Mouse (Mus musculus): ENCODE measurements at regions not wholly inside any gene's neighbourhood (a gene's known extent, or its start where the extent isn't known, plus 50 kb on each side); places are given as distances from the start of the nearest gene placed in this dataset.

DNA sequence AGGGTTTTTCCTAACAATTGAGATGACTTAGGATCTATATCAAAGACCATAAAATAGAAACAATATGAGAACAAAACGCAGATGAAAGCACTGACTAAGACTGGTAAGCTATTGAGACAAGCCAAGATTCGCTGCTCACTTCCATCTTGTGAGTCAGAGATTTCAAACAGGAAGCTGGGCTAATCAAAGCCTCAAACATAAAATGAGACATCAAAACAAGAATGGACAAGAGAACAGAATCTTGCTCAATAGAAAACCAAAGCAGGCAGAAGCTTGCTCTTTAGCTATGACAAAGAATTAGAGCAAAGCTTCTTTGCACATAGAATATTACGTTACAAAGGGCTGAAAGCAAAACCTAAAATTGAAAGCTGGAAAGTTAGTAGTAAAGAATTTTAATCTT is 227.6 kb downstream of the Slitrk6 start:
- no peak overlapping the region for H3K4me2 ChIP-seq (ENCODE audit: low read depth)
- no peaks in the 10 kb centered on the region for H3K36me3 ChIP-seq (ENCODE audit: control insufficient read depth, insufficient read depth)
- H3K79me2 ChIP-seq (ENCODE audit: control insufficient read depth, insufficient read depth), result no peaks in the 10 kb centered on the region

DNA sequence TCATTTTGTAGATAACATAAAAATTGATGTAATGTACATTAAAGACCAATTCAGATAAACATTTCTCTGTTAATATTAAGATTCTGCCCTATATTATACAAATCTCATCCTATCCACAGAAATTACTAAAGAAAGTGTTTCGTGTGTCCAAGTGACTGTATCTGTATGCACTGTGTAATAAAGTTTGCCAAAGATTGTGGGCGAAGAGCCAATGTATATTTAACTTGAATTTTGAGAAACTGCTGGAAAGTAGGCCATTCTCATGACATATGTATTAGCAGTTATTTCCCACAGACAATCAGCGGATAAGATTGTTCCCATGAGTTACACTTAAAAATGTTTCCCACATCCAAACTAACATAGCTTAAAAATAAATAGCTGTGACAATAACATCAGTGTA is 269.9 kb downstream of the Slitrk6 start:
- Histone ChIP-seq H3ac (ENCODE audit: control insufficient read depth, insufficient read length) (no peak overlapping the region), H3K27me3 (ENCODE audit: control insufficient read depth, insufficient read depth, insufficient read length) (no peaks in the 10 kb centered on the region), H3K79me2 (ENCODE audit: control insufficient read depth, insufficient read depth) (no peaks in the 10 kb centered on the region), H3K4me2 (ENCODE audit: low read depth) (no peak overlapping the region), H3K4me3 (no peak overlapping the region), H3K36me3 (ENCODE audit: control insufficient read depth, insufficient read depth) (no peaks in the 10 kb centered on the region)
- no peak for TF ChIP-seq USF1 (IDR thresholded peaks at IDR 0.05; ENCODE audit: low read depth)
- no peak for TF ChIP-seq MAX (IDR thresholded peaks at IDR 0.05; ENCODE audit: low read depth)
- no peak for TF ChIP-seq SRF (IDR thresholded peaks at IDR 0.05; ENCODE audit: control insufficient read depth, insufficient read length, low read depth)
- TF ChIP-seq POLR2A (IDR thresholded peaks at IDR 0.05; ENCODE audit: insufficient read length, low read depth), result no peak
- TF ChIP-seq E2F4 (IDR thresholded peaks at IDR 0.05; ENCODE audit: insufficient read depth), result no peak
- TF ChIP-seq TCF12 (IDR thresholded peaks at IDR 0.05; ENCODE audit: insufficient read depth, poor library complexity, severe bottlenecking), result no peak
- no peak for TF ChIP-seq CEBPB (IDR thresholded peaks at IDR 0.05; ENCODE audit: insufficient read depth, poor library complexity, severe bottlenecking)
- TF ChIP-seq POLR2AphosphoS2 (IDR thresholded peaks at IDR 0.05; ENCODE audit: insufficient read length, low read depth), result no peak
- TF ChIP-seq REST (IDR thresholded peaks at IDR 0.05; ENCODE audit: insufficient read depth, insufficient read length), result no peak

More for the DNA sequence above, 227.6 kb downstream of the Slitrk6 start:
- TF ChIP-seq CEBPB (IDR thresholded peaks at IDR 0.05; ENCODE audit: insufficient read depth, poor library complexity, severe bottlenecking), result 0 out of 2 replicates have a peak, but pooled peaks have one; percentile 31
- no peak for TF ChIP-seq MYOG (IDR thresholded peaks at IDR 0.05; ENCODE audit: control insufficient read depth in 1 of 3, insufficient read depth in 1 of 3, insufficient read length in 2 of 3, low read depth in 2 of 3)
- H3ac ChIP-seq (ENCODE audit: control insufficient read depth, insufficient read length), result no peak overlapping the region
- no peaks in the 10 kb centered on the region for H3K27me3 ChIP-seq (ENCODE audit: control insufficient read depth, insufficient read depth, insufficient read length)
- no peak overlapping the region for H3K4me3 ChIP-seq

DNA sequence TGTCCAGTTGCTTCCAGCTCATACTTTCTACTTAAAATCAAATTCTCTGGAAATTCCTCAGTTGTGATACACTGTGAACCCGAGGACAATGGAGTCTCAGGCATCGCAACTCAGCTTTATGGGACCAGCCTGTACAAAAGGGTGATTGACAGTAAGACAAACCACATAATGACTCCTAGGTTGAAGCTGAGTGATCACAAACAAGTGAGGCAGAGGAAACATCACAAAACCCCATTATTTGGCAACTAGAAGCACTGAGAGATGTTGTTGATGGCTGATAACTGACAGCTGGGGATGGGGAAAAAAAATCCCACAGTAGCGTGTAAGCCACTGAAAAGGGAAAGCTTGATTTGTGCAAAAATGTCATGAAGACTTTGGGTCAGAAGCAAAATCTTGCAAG is 282.2 kb downstream of the Slitrk6 start:
- Histone ChIP-seq H3ac (ENCODE audit: control insufficient read depth, insufficient read length) (no peak overlapping the region), H3K27me3 (ENCODE audit: control insufficient read depth, insufficient read depth, insufficient read length) (no peaks in the 10 kb centered on the region), H3K4me3 (no peak overlapping the region), H3K36me3 (ENCODE audit: control insufficient read depth, insufficient read depth) (no peaks in the 10 kb centered on the region), H3K79me2 (ENCODE audit: control insufficient read depth, insufficient read depth) (no peaks in the 10 kb centered on the region), H3K4me2 (ENCODE audit: low read depth) (no peak overlapping the region)
- no peak for TF ChIP-seq SRF (IDR thresholded peaks at IDR 0.05; ENCODE audit: control insufficient read depth, insufficient read length, low read depth)
- no peak for TF ChIP-seq POLR2A (IDR thresholded peaks at IDR 0.05; ENCODE audit: insufficient read length, low read depth)
- TF ChIP-seq REST (IDR thresholded peaks at IDR 0.05; ENCODE audit: insufficient read depth, insufficient read length), result no peak
- TF ChIP-seq TCF3 (IDR thresholded peaks at IDR 0.05; ENCODE audit: insufficient read length, low read depth), result no peak
- TF ChIP-seq CEBPB (IDR thresholded peaks at IDR 0.05; ENCODE audit: insufficient read depth, poor library complexity, severe bottlenecking), result no peak
- TF ChIP-seq POLR2AphosphoS2 (IDR thresholded peaks at IDR 0.05; ENCODE audit: insufficient read length, low read depth), result no peak
- no peak for TF ChIP-seq E2F4 (IDR thresholded peaks at IDR 0.05; ENCODE audit: insufficient read depth)
- TF ChIP-seq MAX (IDR thresholded peaks at IDR 0.05; ENCODE audit: low read depth), result no peak
- no peak for TF ChIP-seq TCF12 (IDR thresholded peaks at IDR 0.05; ENCODE audit: insufficient read depth, poor library complexity, severe bottlenecking)
- no peak for TF ChIP-seq MYOD1 (IDR thresholded peaks at IDR 0.05; ENCODE audit: control insufficient read depth in 1 of 3, insufficient read length in 2 of 3, low read depth in 2 of 3)
- no peak for TF ChIP-seq MYOG (IDR thresholded peaks at IDR 0.05; ENCODE audit: control insufficient read depth in 1 of 3, insufficient read depth in 1 of 3, insufficient read length in 2 of 3, low read depth in 2 of 3)
- no peak for TF ChIP-seq USF1 (IDR thresholded peaks at IDR 0.05; ENCODE audit: low read depth)

DNA sequence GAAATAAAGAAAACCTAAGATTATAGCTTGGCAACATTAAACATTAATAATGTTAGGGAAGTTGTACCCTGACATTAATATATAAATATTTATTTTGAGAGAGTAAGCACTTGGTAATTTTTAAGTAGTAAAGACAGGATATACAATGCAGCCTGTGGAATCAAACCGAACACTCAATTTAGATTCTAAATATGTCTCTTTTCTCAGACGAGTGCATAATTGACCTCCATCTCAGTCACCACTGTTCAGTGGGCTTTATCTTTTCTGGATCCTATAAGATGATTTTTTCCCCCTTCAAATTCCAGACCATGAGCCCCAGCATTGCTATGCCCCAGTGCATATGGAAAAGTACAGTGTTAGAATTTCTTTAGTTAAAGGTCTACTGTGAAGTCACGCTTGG is 282.8 kb downstream of the Slitrk6 start:
- H3ac ChIP-seq (ENCODE audit: control insufficient read depth, insufficient read length), result no peak overlapping the region
- H3K27me3 ChIP-seq (ENCODE audit: control insufficient read depth, insufficient read depth, insufficient read length), result no peaks in the 10 kb centered on the region
- H3K36me3 ChIP-seq (ENCODE audit: control insufficient read depth, insufficient read depth), result no peaks in the 10 kb centered on the region
- H3K79me2 ChIP-seq (ENCODE audit: control insufficient read depth, insufficient read depth), result no peaks in the 10 kb centered on the region
- H3K4me3 ChIP-seq, result no peak overlapping the region
- H3K4me2 ChIP-seq (ENCODE audit: low read depth), result no peak overlapping the region
- TF ChIP-seq E2F4 (IDR thresholded peaks at IDR 0.05; ENCODE audit: insufficient read depth) (no peak), CEBPB (IDR thresholded peaks at IDR 0.05; ENCODE audit: insufficient read depth, poor library complexity, severe bottlenecking) (no peak), TCF12 (IDR thresholded peaks at IDR 0.05; ENCODE audit: insufficient read depth, poor library complexity, severe bottlenecking) (no peak), REST (IDR thresholded peaks at IDR 0.05; ENCODE audit: insufficient read depth, insufficient read length) (no peak), SRF (IDR thresholded peaks at IDR 0.05; ENCODE audit: control insufficient read depth, insufficient read length, low read depth) (no peak), MAX (IDR thresholded peaks at IDR 0.05; ENCODE audit: low read depth) (no peak)

DNA sequence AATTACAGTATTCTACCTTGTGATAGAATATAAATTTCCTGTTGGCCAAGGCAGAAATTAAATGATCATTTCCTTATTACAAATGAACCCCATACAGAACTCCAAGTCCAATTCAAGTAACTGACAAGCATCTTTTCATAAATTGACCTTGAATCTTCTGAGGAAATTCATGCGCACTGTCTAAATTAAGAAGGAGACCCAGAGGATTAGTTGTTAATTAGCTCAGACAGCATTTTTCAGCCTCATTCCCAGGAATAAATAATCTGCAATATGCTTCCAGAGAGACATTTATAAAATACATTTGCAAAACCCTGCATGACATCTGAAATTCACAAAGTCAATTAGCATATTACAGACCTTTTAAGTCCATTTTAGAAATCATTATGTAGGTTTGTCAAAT is 284.2 kb downstream of the Slitrk6 start:
- Histone ChIP-seq H3K36me3 (ENCODE audit: control insufficient read depth, insufficient read depth) (no peaks in the 10 kb centered on the region), H3K4me2 (ENCODE audit: low read depth) (no peak overlapping the region), H3K27me3 (ENCODE audit: control insufficient read depth, insufficient read depth, insufficient read length) (no peaks in the 10 kb centered on the region), H3ac (ENCODE audit: control insufficient read depth, insufficient read length) (no peak overlapping the region), H3K79me2 (ENCODE audit: control insufficient read depth, insufficient read depth) (no peaks in the 10 kb centered on the region), H3K4me3 (no peak overlapping the region)
- TF ChIP-seq SRF (IDR thresholded peaks at IDR 0.05; ENCODE audit: control insufficient read depth, insufficient read length, low read depth), result no peak
- TF ChIP-seq MYOG (IDR thresholded peaks at IDR 0.05; ENCODE audit: control insufficient read depth in 1 of 3, insufficient read depth in 1 of 3, insufficient read length in 2 of 3, low read depth in 2 of 3), result no peak
- no peak for TF ChIP-seq CEBPB (IDR thresholded peaks at IDR 0.05; ENCODE audit: insufficient read depth, poor library complexity, severe bottlenecking)
- no peak for TF ChIP-seq TCF3 (IDR thresholded peaks at IDR 0.05; ENCODE audit: insufficient read length, low read depth)
- no peak for TF ChIP-seq E2F4 (IDR thresholded peaks at IDR 0.05; ENCODE audit: insufficient read depth)
- TF ChIP-seq MYOD1 (IDR thresholded peaks at IDR 0.05; ENCODE audit: control insufficient read depth in 1 of 3, insufficient read length in 2 of 3, low read depth in 2 of 3), result no peak
- no peak for TF ChIP-seq USF1 (IDR thresholded peaks at IDR 0.05; ENCODE audit: low read depth)
- no peak for TF ChIP-seq MAX (IDR thresholded peaks at IDR 0.05; ENCODE audit: low read depth)
- no peak for TF ChIP-seq TCF12 (IDR thresholded peaks at IDR 0.05; ENCODE audit: insufficient read depth, poor library complexity, severe bottlenecking)
- no peak for TF ChIP-seq REST (IDR thresholded peaks at IDR 0.05; ENCODE audit: insufficient read depth, insufficient read length)
- TF ChIP-seq POLR2AphosphoS2 (IDR thresholded peaks at IDR 0.05; ENCODE audit: insufficient read length, low read depth), result no peak
- no peak for TF ChIP-seq POLR2A (IDR thresholded peaks at IDR 0.05; ENCODE audit: insufficient read length, low read depth)

Data from myocyte (in vitro differentiated cells).